Mouse (Mus musculus): ENCODE measurements at regions not wholly inside any gene's neighbourhood (a gene's known extent, or its start where the extent isn't known, plus 50 kb on each side); places are given as distances from the start of the nearest gene placed in this dataset.
A peak's percentile ranks its signal among the peaks of the same experiment; 100 is the strongest.

- DNase-seq (ENCODE audit: low read depth): no peak
Observed at GRCm38 (mm10) chr5:119739386-119739785, 68.9 kb downstream of the Tbx3 start.

GRCm38 (mm10) chr5:119741116-119741515 lies 70.6 kb downstream of the Tbx3 start:
- DNase-seq (ENCODE audit: low read depth): peak; percentile 18

- no peak for DNase-seq (ENCODE audit: low read depth)
Observed at GRCm38 (mm10) chr5:119743733-119744132, 73.3 kb downstream of the Tbx3 start.

- DNase-seq (ENCODE audit: low read depth): no peak
Observed at GRCm38 (mm10) chr5:119747038-119747437, 76.6 kb downstream of the Tbx3 start.

GRCm38 (mm10) chr5:119748667-119749066 lies 78.2 kb downstream of the Tbx3 start:
- no peak for DNase-seq (ENCODE audit: low read depth)

GRCm38 (mm10) chr5:119749153-119749552 lies 78.7 kb downstream of the Tbx3 start:
- no peak for DNase-seq (ENCODE audit: low read depth)

GRCm38 (mm10) chr5:119755782-119756181 lies 76.7 kb upstream of the Tbx5 start:
- no peak for DNase-seq (ENCODE audit: low read depth)

- no peak for DNase-seq (ENCODE audit: low read depth)
Observed at GRCm38 (mm10) chr5:119758880-119759279, 73.6 kb upstream of the Tbx5 start.

- DNase-seq (ENCODE audit: low read depth): no peak
Observed at GRCm38 (mm10) chr5:119762102-119762501, 70.4 kb upstream of the Tbx5 start.

GRCm38 (mm10) chr5:119763337-119763736 lies 69.1 kb upstream of the Tbx5 start:
- no peak for DNase-seq (ENCODE audit: low read depth)

GRCm38 (mm10) chr5:119766372-119766771 lies 66.1 kb upstream of the Tbx5 start:
- no peak for DNase-seq (ENCODE audit: low read depth)

GRCm38 (mm10) chr5:119770951-119771350 lies 61.5 kb upstream of the Tbx5 start:
- no peak for DNase-seq (ENCODE audit: low read depth)

GRCm38 (mm10) chr5:119776106-119776887 lies 56.2 kb upstream of the Tbx5 start:
- DNase-seq (ENCODE audit: low read depth): no peak

- no peak for DNase-seq (ENCODE audit: low read depth)
Observed at GRCm38 (mm10) chr5:119777836-119778235, 54.6 kb upstream of the Tbx5 start.

GRCm38 (mm10) chr5:119781375-119781774 lies 51.1 kb upstream of the Tbx5 start:
- DNase-seq (ENCODE audit: low read depth): no peak

Measured in fibroblast of lung, adult 2 months (primary cell).